Mouse (Mus musculus): ENCODE data around the gene Arl5c. TPM values are rescaled to one million over a fixed set of nuclear protein-coding genes. Genes with fewer than 3 reads are reported as not detected.

Gene Arl5c
- polyA plus RNA-seq, 2 experiments, result 2.4 to 6.1 TPM

GRCm38 (mm10) chr11:98000378-98001140 lies 4.6 kb upstream of the Arl5c start:
- H3K36me3 ChIP-seq (ENCODE audit: control insufficient read depth, insufficient read depth, low read length), result peaks cover 28% of the 10 kb centered on the region
- H3K4me1 ChIP-seq (ENCODE audit: control insufficient read depth, insufficient read depth, low read length), result peaks cover 15% of the 10 kb centered on the region; the same call in 1 of the 2 replicates
- H3K4me2 ChIP-seq (replicated peaks; ENCODE audit: low read depth, low read length, severe bottlenecking), result no peak overlapping the region
- no peak overlapping the region for H3K4me3 ChIP-seq (replicated peaks; ENCODE audit: low read length)
- H3K27ac ChIP-seq (replicated peaks; ENCODE audit: low read depth, low read length), result no peak overlapping the region
- 19% methylated on average over 7 of the region's 7 CpGs for WGBS
- no peak for DNase-seq (ENCODE audit: low spot score)
- H3K9me3 ChIP-seq (ENCODE audit: control insufficient read depth, low read length), result no peaks in the 10 kb centered on the region
- H3K27me3 ChIP-seq (ENCODE audit: control insufficient read depth, insufficient read depth, low read length), result peaks cover 8% of the 10 kb centered on the region; the same call in 1 of the 2 replicates
- ATAC-seq (ENCODE audit: low FRiP score, low read depth), result no peak
- TF ChIP-seq POLR2A (IDR thresholded peaks at IDR 0.05; ENCODE audit: borderline replicate concordance, extremely low read depth, insufficient read depth, insufficient read length), result no peak
- no peak overlapping the region for H3K9ac ChIP-seq (ENCODE audit: low read depth, low read length, severe bottlenecking)

- Histone ChIP-seq H3K4me1 (ENCODE audit: control insufficient read depth, insufficient read depth, low read length) (peaks cover 20% of the 10 kb centered on the region; the same call in 1 of the 2 replicates), H3K9me3 (ENCODE audit: control insufficient read depth, low read length) (no peaks in the 10 kb centered on the region), H3K9ac (ENCODE audit: low read depth, low read length, severe bottlenecking) (no peak overlapping the region), H3K4me3 (replicated peaks; ENCODE audit: low read length) (no peak overlapping the region), H3K36me3 (ENCODE audit: control insufficient read depth, insufficient read depth, low read length) (peaks cover 20% of the 10 kb centered on the region), H3K27ac (replicated peaks; ENCODE audit: low read depth, low read length) (no peak overlapping the region), H3K27me3 (ENCODE audit: control insufficient read depth, insufficient read depth, low read length) (peaks cover 8% of the 10 kb centered on the region; the same call in 1 of the 2 replicates), H3K4me2 (replicated peaks; ENCODE audit: low read depth, low read length, severe bottlenecking) (no peak overlapping the region)
- ATAC-seq (ENCODE audit: low FRiP score, low read depth) (no peak), DNase-seq (ENCODE audit: low spot score) (no peak)
- TF ChIP-seq POLR2A (IDR thresholded peaks at IDR 0.05; ENCODE audit: borderline replicate concordance, extremely low read depth, insufficient read depth, insufficient read length), result no peak
- 61% methylated on average over 5 of the region's 5 CpGs for WGBS
Observed at GRCm38 (mm10) chr11:97999748-98000147, 3.8 kb upstream of the Arl5c start.

GRCm38 (mm10) chr11:97998898-97999608 lies 3.1 kb upstream of the Arl5c start:
- H3K4me2 ChIP-seq (replicated peaks; ENCODE audit: low read depth, low read length, severe bottlenecking), result no peak overlapping the region
- no peak overlapping the region for H3K27ac ChIP-seq (replicated peaks; ENCODE audit: low read depth, low read length)
- ATAC-seq (ENCODE audit: low FRiP score, low read depth), result no peak
- no peaks in the 10 kb centered on the region for H3K9me3 ChIP-seq (ENCODE audit: control insufficient read depth, low read length)
- no peak overlapping the region for H3K9ac ChIP-seq (ENCODE audit: low read depth, low read length, severe bottlenecking)
- peaks cover 13% of the 10 kb centered on the region; the same call in 1 of the 2 replicates for H3K36me3 ChIP-seq (ENCODE audit: control insufficient read depth, insufficient read depth, low read length)
- no peak for DNase-seq (ENCODE audit: low spot score)
- H3K4me3 ChIP-seq (replicated peaks; ENCODE audit: low read length), result no peak overlapping the region
- 66% methylated on average over 7 of the region's 7 CpGs for WGBS
- no peak for TF ChIP-seq POLR2A (IDR thresholded peaks at IDR 0.05; ENCODE audit: borderline replicate concordance, extremely low read depth, insufficient read depth, insufficient read length)
- peaks cover 23% of the 10 kb centered on the region; the same call in 1 of the 2 replicates for H3K4me1 ChIP-seq (ENCODE audit: control insufficient read depth, insufficient read depth, low read length)
- H3K27me3 ChIP-seq (ENCODE audit: control insufficient read depth, insufficient read depth, low read length), result peaks cover 8% of the 10 kb centered on the region; the same call in 1 of the 2 replicates

- H3K4me2 ChIP-seq (replicated peaks; ENCODE audit: low read depth, low read length, severe bottlenecking), result no peak overlapping the region
- H3K4me3 ChIP-seq (replicated peaks; ENCODE audit: low read length), result no peak overlapping the region
- peaks cover 8% of the 10 kb centered on the region; the same call in 1 of the 2 replicates for H3K27me3 ChIP-seq (ENCODE audit: control insufficient read depth, insufficient read depth, low read length)
- H3K4me1 ChIP-seq (ENCODE audit: control insufficient read depth, insufficient read depth, low read length), result peaks cover 17% of the 10 kb centered on the region; the same call in 1 of the 2 replicates
- no peak for TF ChIP-seq POLR2A (IDR thresholded peaks at IDR 0.05; ENCODE audit: borderline replicate concordance, extremely low read depth, insufficient read depth, insufficient read length)
- H3K36me3 ChIP-seq (ENCODE audit: control insufficient read depth, insufficient read depth, low read length), result peaks cover 5% of the 10 kb centered on the region; the same call in 1 of the 2 replicates
- DNase-seq (ENCODE audit: low spot score), result no peak
- ATAC-seq (ENCODE audit: low FRiP score, low read depth), result no peak
- WGBS, result 74% methylated on average over 11 of the region's 11 CpGs
- no peak overlapping the region for H3K9ac ChIP-seq (ENCODE audit: low read depth, low read length, severe bottlenecking)
- H3K9me3 ChIP-seq (ENCODE audit: control insufficient read depth, low read length), result no peaks in the 10 kb centered on the region
- H3K27ac ChIP-seq (replicated peaks; ENCODE audit: low read depth, low read length), result no peak overlapping the region
Observed at GRCm38 (mm10) chr11:97998074-97998793, 2.3 kb upstream of the Arl5c start.
